Mouse (Mus musculus) embryo, embryonic 11.5 days (tissue): ENCODE results near the gene Actr1a.

Experiments used
- DNase-seq: peaks from one replicate; pipeline ENCODE4 v3.0.0-alpha.2; 2012; ENCODE audit warnings: low read depth, low spot score

The Actr1a gene

DNA sequence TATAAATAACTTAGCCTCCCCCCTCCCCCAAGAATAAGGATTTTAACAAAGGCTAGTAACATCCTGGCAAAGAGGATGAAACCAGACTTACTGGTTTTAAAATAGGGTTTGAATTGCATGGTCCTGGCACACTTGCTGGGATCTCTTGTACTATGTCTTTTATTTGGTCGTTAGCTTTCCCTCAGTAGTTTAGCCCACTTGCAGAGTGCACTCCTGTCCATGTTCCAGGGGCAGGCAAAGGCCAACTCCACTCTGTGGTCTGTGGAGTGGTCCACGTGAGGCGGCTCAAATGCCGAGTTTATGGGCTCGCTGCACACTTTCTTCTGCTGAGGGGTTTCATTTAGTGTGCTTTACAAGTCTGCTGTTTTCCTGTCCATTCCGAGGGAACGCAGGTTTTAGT is 4.3 kb upstream of the Actr1a start:
- no peak for DNase-seq

DNA sequence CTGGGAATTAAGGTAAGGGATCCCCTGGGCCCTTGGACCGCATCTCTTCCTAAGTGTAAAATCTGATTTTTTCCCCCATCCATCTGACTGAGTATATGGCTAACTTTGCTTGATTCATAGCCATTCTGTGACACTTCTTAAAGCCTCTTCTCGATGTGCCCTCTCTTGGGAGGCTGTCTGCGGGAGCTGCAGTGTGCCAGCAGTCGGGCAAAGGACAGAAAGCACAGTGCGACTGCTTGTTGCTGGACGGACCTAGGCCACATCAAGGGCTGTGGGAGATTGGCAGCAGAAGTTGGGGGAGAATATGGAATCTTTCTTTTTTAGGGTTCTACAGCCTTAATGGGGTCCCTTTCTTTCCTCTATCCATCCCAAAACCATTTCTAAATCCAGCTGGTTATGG is 3.8 kb upstream of the Actr1a start:
- DNase-seq, result no peak

DNA sequence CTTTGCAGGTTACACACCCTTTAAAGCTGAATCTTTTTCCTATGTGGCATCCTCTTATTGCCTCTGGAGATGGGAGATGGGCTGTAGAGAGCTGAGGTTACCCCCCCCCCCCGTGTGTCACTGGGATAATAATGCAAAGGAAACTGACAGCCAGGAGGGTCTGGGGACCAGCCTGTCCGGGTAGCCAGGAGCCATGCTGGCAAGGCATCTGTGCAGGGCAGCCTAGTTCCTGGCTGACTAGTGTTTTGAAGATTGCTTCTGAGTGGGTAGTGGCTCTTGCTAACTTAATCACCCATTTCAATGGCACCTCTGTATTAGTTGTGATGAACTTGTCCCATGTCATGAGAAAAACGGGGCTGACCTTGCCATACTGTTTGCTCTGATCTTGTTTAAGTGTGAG is 2.9 kb upstream of the Actr1a start:
- no peak for DNase-seq

DNA sequence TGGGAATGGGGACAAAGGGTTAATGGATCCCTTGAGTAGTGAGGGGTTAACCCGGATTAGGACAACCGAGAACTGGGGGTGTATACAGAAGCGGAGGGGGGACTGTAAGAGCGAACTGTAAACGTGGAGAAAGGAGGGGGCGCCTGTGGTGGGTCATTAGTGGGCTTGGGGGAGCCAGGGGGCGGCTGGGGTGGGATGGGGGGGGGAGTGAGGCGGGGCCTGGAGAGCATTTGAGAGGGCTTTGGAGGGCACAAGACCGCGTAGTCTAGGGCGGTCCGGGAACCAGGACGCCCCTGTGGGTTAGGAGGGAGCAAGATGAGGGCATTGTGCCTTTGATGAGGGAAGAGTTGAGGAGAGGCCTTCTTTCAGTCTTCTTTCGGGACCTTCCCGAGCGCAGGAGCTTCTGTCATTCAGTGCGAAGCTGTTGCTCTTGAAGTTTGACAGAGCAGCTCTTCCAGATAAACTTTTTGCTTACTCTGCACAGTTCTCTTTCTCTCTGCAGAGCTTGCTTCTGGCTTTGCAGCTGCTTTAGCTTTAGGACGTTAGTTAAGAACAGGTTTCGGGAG is 2.0 kb upstream of the Actr1a start:
- DNase-seq, result no peak

DNA sequence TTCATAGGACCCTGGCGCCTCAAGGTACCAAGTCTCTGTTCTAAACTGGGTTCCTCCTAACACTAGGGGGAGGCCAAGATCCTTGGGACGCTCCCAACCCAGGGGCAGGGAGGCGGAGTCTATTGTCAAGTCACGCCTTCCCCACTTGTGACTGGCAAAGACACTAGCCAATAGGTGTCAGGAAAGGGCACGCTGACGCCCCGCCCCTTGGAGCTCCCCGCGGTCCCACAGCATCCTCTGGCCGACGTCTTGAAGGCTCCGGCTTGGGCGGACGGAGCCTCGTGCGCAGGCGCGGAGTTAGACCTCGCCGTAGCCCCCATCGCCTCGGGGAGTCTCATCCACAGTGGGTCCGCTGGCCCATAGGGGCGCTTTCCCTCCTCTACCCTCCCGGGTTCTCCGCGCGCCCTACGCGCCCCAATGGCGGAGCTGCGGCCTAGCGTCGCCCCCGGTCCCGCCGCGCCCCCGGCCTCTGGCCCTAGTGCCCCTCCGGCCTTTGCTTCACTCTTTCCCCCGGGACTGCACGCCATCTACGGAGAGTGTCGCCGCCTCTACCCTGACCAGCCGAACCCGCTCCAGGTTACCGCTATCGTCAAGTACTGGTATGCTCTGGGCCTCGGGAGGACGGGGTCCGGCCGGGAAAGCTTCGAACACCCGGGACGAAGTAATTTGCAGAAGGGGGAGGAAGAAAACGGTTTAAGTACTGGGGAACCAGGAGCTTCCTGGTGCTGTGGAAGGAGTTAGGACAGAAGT is 1.3 kb upstream of the Actr1a start, which contains the start of gene Sufu:
Gene Sufu, plus strand, starts transcription at position 211 of the 750 bp plus-strand sequence.
- DNase-seq, result peak; percentile 98

DNA sequence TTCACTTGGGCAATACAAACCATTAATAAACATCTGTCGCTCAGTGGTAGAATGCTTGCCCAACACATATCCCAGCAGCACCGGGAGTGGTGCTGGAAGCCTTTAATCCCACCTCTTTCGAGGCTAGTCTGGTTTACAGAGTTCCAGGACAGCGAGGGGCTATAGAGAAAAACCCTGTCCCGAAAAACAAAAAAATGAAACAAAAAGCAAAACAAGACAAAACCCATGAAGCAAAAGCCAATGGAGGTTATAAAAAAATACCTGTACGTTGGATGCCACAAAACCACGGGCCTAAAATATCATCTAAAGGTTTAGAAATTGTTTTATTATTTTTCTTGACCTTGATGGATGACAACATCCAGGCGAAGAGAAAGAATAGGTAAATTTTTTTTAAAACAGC is 561 bp upstream of the Actr1a start:
- no peak for DNase-seq

DNA sequence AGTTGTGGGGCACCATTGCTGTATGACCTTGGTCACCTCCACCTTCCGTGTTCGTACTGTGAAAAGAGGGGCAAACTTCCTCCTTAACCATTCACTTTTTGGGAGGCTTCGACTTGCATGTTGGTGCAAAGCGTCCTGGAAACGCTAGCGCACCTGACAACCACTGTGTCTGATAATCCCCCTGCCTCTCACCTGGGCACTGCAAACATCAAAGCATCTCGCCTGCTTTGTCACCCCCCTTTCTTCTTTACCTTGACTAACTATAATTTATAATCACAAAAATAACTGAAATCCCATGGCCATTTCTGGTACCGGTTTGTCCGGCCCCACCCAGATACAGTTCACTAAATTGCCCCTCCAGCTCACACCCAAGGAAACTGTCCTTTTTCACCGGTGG is 838 bp downstream of the Actr1a start:
- DNase-seq, result no peak

DNA sequence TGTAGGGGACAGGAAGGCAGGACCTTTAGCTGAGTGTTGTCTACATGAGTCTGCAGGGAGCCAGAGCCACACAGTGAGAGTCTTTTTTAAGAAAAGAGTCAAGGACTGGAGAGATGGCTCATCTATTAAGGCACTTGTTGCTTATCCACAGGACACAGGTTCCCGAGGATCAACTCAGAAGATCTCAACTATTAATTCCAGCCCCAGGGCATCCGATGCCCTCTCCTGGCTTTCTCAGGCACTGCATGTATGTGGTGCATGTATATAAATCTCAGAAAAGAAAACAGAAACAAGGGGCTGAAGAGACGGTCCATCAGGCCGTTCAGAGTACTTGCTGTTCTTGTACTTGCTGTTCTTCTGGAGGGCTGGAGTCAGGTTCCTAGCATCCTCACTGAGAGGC is 3.5 kb downstream of the Actr1a start:
- DNase-seq, result no peak

DNA sequence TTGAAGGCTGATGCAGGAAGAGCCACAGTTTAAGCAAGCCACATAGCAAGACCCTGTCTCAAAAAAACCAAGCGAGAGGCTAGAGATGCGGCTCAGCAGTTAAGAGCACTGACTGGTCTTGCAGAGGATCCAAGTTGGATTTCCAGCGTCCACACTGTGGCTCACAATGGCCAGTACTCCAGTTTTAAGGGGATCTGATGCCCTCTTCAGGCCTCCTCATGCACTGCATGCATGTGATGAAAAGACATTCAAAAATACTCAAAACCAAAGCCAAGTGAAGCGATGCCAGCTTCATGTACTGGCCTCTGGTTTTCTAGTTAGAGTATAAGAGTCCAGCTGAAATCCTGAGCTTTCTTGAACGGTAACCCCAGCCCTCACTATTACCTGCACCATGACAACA is 5.7 kb downstream of the Actr1a start:
- DNase-seq, result no peak

DNA sequence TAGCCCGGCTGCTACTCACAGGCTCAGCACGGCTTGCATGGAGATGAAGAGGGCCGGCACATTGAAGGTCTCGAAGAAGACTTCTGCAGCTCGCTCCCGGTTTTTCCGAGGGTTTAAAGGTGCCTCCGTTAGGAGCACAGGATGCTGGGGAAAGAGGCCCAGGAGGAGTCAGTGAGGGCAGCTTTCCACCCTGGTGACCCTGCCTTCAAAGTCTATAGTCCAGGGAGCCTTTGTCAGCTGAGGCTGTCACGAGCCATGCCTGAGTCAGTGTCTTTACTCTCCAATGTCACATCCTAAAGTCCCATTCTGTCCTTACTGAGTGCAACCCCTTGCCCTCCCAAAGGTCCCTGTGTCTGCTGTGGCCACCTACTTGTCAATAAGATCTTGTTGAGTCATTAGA is 13.3 kb downstream of the Actr1a start:
- DNase-seq, result no peak

DNA sequence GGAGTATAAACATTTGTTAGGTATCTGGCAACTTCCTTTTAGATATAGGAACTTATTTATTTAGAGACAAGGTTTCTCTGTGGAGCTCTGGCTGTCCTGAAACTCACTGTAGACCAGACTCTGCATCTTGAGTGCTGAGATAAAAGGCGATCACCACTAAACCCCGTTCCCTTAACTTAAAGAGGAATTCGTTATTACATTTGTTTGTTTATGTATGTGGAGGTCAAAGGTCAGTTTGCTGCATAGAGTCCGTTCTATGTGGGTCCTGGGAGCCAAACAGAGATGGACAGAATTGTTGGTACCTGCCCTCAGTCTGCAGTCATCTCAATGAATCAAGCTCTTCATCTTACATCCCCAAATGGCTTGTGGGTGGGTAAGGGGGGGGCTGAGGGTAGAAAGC is 19.7 kb downstream of the Actr1a start:
- no peak for DNase-seq

DNA sequence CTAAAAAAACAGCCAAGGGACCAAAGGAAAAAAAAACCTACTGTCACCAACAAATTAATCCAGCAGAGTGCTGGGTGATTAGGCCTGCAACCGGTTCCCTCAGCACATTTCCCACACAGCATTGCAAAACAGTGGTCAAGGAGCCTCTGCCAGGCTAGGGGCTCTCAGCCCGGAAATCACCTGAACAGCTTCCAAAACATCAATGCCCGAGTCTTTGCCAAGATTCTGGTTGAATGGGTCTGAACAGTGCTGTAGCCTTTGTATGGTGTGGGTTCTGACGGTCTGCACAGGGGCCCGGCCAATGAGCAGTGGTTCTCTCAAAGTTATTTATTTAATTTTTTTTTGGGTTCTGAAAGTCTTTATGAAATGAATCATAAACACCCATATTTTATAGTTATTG is 20.1 kb downstream of the Actr1a start:
- no peak for DNase-seq

DNA sequence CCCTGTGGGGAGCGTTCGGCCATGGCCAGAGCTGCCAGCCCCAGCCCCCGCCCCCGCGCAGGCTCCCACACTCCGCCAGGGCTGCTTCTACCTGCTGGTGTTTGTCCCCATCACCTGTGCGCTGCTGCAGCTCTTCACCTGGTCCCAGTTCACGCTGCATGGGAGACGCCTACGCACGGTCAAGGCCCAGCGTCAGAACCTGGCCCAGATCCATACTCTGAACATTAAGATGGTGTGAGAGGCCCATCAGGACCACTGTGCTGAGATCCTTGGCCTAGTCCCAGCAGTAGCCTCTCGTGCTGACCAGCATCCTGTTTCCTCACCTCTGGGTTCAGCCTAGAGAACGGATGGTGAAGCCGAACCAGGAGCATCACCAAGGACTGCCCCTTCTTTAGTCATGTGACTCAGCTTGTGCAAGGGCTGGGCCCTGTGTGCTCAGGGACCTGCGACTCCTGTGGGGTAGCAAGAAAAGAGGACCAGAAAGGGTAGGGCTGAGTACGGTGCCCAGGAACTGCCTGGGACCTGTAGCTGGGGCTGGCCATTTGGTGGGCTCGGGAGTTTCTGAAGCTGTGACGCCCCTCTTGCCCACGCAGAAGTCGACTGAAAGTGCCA is 21.0 kb downstream of the Actr1a start:
- DNase-seq, result no peak

DNA sequence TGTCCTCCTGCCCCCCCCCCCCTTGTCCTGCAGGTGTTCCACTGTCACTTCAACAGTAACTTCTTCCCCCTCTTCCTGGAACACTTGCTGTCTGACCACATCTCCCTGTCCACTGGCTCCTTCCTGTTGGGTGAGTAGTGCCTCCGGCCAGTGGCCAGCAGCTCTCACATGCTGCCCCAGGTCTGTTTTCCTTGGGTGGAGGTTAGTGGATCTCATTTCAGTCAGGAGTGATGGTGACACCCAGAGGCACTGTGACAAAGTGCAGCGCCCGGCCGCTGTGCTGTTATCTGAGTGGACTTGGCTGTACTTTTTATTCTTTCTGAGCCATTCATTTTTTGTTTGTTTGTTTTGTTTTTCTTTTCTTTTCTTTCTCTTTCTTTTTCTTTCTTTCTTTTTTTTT is 26.3 kb downstream of the Actr1a start:
- DNase-seq, result no peak

DNA sequence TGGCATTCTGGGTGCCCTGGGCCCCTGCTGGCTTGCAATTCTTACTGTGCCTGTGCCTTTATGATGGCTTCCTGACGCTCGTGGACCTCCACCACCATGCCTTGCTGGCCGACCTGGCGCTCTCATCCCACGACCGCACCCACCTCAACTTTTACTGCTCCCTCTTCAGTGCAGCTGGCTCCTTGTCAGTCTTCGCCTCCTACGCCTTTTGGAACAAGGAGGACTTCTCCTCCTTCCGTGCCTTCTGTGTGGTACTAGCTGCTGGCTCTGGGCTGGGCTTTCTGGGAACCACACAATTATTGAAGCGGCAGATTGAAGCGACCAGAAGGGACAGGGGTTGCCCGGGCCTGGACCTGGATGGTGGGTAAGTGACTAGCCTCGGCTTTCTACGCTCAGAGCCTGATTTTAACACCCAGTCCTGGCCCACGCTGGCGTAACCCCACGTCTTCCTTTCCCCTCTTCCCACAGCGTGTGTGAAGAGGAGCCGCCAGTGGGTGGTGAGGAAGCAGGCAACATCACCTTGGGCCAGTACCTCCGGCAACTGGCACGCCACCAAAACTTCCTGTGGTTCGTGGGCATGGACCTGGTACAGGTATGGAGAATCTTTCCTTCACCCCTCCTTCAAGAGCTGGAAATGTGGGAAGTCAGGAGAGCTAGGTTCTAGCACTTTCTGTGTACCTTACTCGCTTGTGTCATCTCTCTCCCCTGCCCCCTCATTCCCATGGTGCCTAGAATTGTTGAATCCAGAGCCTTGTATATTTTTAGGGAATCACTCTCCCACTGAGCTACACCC is 27.6 kb downstream of the Actr1a start:
- DNase-seq, result no peak

DNA sequence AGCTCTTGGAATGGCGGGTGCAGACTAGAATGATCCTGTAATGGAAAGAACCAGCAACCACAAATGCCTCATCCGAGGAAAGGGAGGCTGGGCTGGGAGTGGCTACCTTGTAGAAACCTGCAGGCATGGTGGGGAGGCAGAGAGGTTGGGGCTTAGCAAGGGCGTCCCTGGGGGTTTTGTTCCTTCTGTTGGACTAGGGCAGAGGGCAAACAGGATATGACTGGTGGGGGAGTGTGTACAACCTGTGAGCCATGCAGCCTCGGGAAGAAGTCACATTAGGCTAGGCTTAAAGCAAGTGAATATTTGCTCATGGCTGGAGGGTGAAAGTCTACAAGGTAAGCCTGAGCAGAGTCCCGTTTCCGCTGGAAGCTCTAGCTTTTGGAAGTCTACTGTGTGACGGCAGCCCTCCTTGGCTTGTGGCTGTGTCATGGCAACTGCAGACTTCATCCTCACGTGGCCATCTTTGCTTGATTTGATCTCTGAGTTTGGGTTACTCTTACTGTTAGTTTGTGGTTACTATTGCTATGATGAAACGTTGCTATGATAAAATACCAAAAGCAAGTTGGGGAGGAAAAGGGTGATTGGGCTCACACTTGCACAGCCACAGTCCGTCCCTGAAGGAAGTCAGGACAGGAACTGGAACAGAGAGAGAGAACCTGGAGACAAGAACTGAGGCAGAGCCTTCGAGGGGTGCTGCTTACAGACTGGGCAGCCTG is 32.1 kb downstream of the Actr1a start:
- no peak for DNase-seq

DNA sequence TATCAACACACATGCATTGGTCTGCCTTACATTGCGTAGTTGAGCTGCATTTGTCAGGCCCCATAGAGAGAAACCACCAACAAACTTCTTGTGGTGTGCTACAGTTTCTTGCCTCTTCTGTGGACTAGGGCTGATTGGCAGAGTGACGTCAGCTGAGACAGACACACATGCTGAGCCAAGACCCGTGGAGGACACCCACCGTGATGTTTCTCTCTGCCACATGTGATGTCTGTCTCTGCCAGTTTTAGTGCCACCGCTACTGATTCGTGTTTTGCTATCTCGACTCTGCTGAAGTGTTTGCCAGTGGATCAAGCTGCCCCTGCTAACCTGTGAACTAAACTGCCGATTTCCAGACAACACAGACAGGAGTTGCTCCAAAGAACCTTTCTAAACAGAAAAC is 33.4 kb downstream of the Actr1a start:
- no peak for DNase-seq

DNA sequence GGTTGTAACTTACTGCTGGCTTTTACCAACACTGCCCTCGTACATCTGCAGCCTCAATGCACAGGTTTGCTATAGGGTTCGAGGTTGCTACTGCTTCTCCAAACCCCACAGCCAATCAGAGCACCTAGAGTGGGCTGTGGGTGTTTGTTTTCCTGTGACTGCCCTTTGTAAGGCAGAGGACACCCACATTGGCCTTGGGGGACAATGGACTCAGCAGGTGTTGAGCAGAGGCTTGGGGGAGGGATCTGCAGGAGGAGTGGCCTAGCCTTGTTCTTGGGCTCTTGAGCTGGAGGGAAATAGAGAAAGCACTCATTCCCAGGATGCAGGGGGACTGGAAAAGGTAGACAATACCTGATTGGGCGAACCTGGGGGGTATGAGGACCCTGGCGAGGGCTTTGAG is 37.2 kb downstream of the Actr1a start:
- DNase-seq, result no peak

DNA sequence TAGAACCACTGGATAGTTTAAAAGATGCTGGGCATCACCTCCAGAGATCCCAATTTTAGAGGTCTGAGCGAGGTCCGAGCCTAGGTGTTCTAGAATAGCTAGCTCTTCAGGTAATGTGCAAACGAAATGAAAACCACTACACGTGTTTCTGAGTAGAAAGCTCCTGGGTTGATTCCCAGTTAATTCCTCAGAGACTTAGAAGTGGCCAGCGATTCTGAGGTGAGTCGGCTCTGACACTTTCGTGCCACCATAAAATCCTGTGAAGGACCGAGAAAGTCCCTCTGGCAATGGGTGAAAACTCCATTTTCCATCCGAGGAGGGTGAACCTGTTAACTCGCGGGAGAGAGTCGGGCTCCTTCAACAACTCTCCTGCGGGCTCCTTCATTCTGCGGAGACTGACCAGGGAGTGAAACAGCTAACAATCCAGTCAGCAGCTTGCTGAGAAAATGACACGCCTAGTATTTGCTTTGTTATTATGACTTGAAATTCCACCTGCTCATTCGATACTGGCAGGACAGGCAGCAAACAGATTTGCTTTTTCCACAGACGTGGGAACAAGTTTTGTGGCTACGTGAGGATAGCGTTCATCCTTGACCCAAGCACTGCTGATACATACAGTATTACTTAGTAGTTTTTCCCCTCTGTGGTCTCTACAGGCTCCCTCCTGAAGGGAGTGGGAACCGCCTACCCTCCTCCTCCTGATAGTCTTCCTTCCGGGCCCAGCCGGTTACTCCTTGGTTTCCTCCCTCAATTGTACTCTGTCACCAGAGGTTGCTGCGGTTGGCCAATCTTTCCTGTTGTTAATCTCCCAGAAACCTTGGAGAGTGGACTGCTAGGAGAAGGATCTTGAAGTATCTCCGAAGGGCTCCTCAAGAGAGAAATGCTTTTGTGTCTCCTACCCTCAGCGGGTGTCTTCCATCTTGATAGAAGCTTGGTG is 37.9 kb downstream of the Actr1a start:
- no peak for DNase-seq

DNA sequence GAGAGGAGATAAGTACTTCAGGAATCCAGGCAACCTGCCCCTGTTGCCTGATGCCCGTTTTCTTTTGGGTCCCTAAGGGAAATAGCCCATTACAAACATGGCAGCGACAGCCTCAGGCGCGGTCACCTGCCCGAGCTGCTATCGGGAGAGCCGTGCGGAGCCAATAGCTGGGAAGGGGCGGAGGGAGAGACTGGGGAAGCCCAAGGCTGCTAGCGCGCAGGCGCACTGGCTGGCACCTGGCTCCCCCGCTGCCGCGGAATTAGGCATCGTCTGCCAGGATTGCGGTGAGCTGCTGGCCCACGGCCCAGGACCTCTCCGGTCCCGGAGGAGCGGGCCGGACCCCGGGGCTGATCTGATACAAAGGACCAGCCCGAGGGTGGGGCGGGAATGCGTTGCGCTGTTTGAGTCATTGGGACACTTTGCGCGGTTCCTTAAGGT is 38.8 kb downstream of the Actr1a start:
- peak; percentile 68 for DNase-seq
